Mouse (Mus musculus) fibroblast of lung, adult 2 months (primary cell): ENCODE data around the gene Ccnk.

Experiments used
- DNase-seq: peaks from one replicate; pipeline ENCODE4 v3.0.0-alpha.2; 2011; ENCODE audit warnings: low read depth

Ccnk gene

GRCm38 (mm10) chr12:108221712-108222111 is 42.3 kb downstream of the Ccnk start:
- no peak for DNase-seq

- DNase-seq = no peak
These were observed 44.0 kb downstream of the Ccnk start for GRCm38 (mm10) chr12:108223357-108223756.

GRCm38 (mm10) chr12:108225781-108226180 is 46.4 kb downstream of the Ccnk start:
- DNase-seq = no peak

GRCm38 (mm10) chr12:108226216-108226615 is 46.8 kb downstream of the Ccnk start:
- DNase-seq = no peak

- no peak for DNase-seq
These were observed 47.6 kb downstream of the Ccnk start for GRCm38 (mm10) chr12:108226941-108227340.

GRCm38 (mm10) chr12:108227527-108227926 is 48.1 kb downstream of the Ccnk start:
- no peak for DNase-seq

- no peak for DNase-seq
These were observed 50.7 kb downstream of the Ccnk start for GRCm38 (mm10) chr12:108230077-108230476.

GRCm38 (mm10) chr12:108230821-108231794 is 51.7 kb downstream of the Ccnk start:
- DNase-seq = no peak

- DNase-seq = no peak
These were observed 52.5 kb downstream of the Ccnk start for GRCm38 (mm10) chr12:108231901-108232300.

GRCm38 (mm10) chr12:108233736-108234135 is 54.4 kb downstream of the Ccnk start:
- DNase-seq = no peak

GRCm38 (mm10) chr12:108234832-108235602 is 55.6 kb downstream of the Ccnk start:
- no peak for DNase-seq

- DNase-seq = peak; percentile 95
These were observed 56.7 kb downstream of the Ccnk start for GRCm38 (mm10) chr12:108235976-108236555.

- DNase-seq = no peak
These were observed 58.1 kb downstream of the Ccnk start for GRCm38 (mm10) chr12:108237300-108238006.

GRCm38 (mm10) chr12:108238395-108239035 is 59.1 kb downstream of the Ccnk start:
- DNase-seq = no peak

GRCm38 (mm10) chr12:108239441-108239840 is 60.1 kb downstream of the Ccnk start:
- DNase-seq = peak; percentile 99

- DNase-seq = no peak
These were observed 61.1 kb downstream of the Ccnk start for GRCm38 (mm10) chr12:108240401-108240890.

- DNase-seq = no peak
These were observed 61.7 kb downstream of the Ccnk start for GRCm38 (mm10) chr12:108240953-108241588.

- no peak for DNase-seq
These were observed 62.2 kb downstream of the Ccnk start for GRCm38 (mm10) chr12:108241626-108242025.

GRCm38 (mm10) chr12:108242243-108242745 is 62.9 kb downstream of the Ccnk start:
- DNase-seq = no peak

GRCm38 (mm10) chr12:108244778-108245177 is 65.4 kb downstream of the Ccnk start:
- no peak for DNase-seq
